Mouse (Mus musculus) embryonic fibroblast, embryonic 13.5 days (primary cell): ENCODE measurements around the gene Gramd1c.

ENCODE experiments used
- CTCF ChIP-seq: IDR thresholded peaks from 2 replicates; pipeline ENCODE4 v1.5.1; 2011; ENCODE audit warnings: mild to moderate bottlenecking, control low read depth, low read length, moderate library complexity, borderline replicate concordance; ENCODE audit not compliant: insufficient read depth
- POLR2A ChIP-seq: IDR thresholded peaks from 2 replicates; pipeline ENCODE4 v1.6.1; 2011; ENCODE audit warnings: low read depth, mild to moderate bottlenecking, control low read depth, low read length, moderate library complexity

- TF ChIP-seq POLR2A (no peak), CTCF (no peak)
These were observed 2.4 kb downstream of the Gramd1c start for GRCm38 (mm10) chr16:44060604-44061286.
